ENCODE assay signal across 8 mouse cellular contexts in the genomic region with DNA sequence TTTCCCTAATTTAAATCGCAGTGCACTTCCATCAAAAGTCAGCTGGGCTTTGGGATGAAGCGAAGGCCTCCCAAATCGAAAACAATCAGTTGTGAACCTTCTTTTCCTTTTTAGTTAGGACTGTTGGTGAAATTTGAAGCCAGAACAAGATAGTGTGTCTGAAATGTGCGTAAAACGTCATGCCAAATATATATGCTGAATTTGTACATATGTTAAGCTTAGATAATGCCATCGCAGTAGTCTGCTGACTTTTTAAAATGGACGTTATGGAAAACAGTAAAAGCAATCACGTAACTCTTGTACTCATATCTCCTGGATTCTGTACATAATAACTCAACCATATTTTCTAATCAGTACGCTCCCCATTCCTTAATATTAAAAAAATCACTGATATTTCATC. TPM values are rescaled to one million over a fixed set of nuclear protein-coding genes. Genes with fewer than 3 reads are reported as not detected.
DNase-seq lines count a peak whose midpoint lies in the region; ATAC-seq and TF ChIP-seq lines count a peak whose summit lies in the region.

No protein-coding gene starts in this region.

- H3K4me2 ChIP-seq in CH12.LX (ENCODE audit: insufficient read depth, low read depth, poor library complexity, severe bottlenecking), result peak overlapping the region; percentile 42; the same call in 1 of the 2 replicates
- H3K4me2 ChIP-seq in liver, embryonic 14.5 days (ENCODE audit: low read depth), result peak overlapping the region; percentile 83

- DNase-seq in heart, embryonic 10.5 days (ENCODE audit: low spot score), result no peak
- DNase-seq in heart, adult 11 months, result no peak
- DNase-seq in CH12.LX (ENCODE audit: extremely low read depth), result peak; percentile 13
- no peak for DNase-seq in forebrain, embryonic 10.5 days (ENCODE audit: extremely low spot score, low spot score)
- peak in 2 of 3 experiments; percentile 34 to 42 for DNase-seq in liver, embryonic 14.5 days (ENCODE audit: low read depth in 3 of 3, low spot score in 3 of 3)
- no peak for DNase-seq in layer of hippocampus, postnatal 14 days (ENCODE audit: low spot score in 2 of 2)
- DNase-seq in T-cell, adult 2 months (ENCODE audit: low spot score), result no peak

- H3K27me3 ChIP-seq in heart, embryonic 10.5 days (ENCODE audit: insufficient read depth, poor library complexity, severe bottlenecking), result no peaks in the 10 kb centered on the region
- H3K27me3 ChIP-seq in CH12.LX (replicated peaks), result no peaks in the 10 kb centered on the region
- H3K27me3 ChIP-seq in forebrain, embryonic 10.5 days (ENCODE audit: poor library complexity, severe bottlenecking), result no peaks in the 10 kb centered on the region
- H3K27me3 ChIP-seq in liver, embryonic 14.5 days (ENCODE audit: control insufficient read depth, insufficient read depth, low read length), result no peaks in the 10 kb centered on the region

- H3K36me3 ChIP-seq in heart, embryonic 10.5 days, result peaks cover 17% of the 10 kb centered on the region
- H3K36me3 ChIP-seq in CH12.LX (replicated peaks in 1 of 2; ENCODE audit: control insufficient read depth in 1 of 2, insufficient read depth in 1 of 2, low read length in 1 of 2), result peaks cover 9 to 23% of the 10 kb centered on the region in 2 experiments
- H3K36me3 ChIP-seq in forebrain, embryonic 10.5 days (replicated peaks), result peaks cover 27% of the 10 kb centered on the region
- H3K36me3 ChIP-seq in liver, embryonic 14.5 days (replicated peaks; ENCODE audit: control insufficient read depth, insufficient read depth, low read depth), result peaks cover 22% of the 10 kb centered on the region

- no peak for TF ChIP-seq RAD21 in CH12.LX (IDR thresholded peaks at IDR 0.05; ENCODE audit: low read depth, low read length)

- no peak for TF ChIP-seq EP300 in CH12.LX (IDR thresholded peaks at IDR 0.05; ENCODE audit: low read length)
- peak; percentile 56; the same call in 1 of the 2 replicates for TF ChIP-seq EP300 in liver, embryonic 14.5 days (IDR thresholded peaks at IDR 0.05; ENCODE audit: low read depth)

- no peak for ATAC-seq in liver, embryonic 14.5 days (ENCODE audit: insufficient read depth)
- no peak for ATAC-seq in monocyte, adult 5-6 weeks (replicated peaks; ENCODE audit: insufficient number of reproducible peaks, low FRiP score, low TSS enrichment, poor library complexity, severe bottlenecking)

- no peak for TF ChIP-seq CTCF in CH12.LX (conservative IDR thresholded peaks at IDR 0.05 in 1 of 2, IDR thresholded peaks at IDR 0.05 in 1 of 2; ENCODE audit: low read depth in 2 of 2, low read length in 2 of 2)
- no peak for TF ChIP-seq CTCF in liver, embryonic 14.5 days (IDR thresholded peaks at IDR 0.05; ENCODE audit: low read depth)

- dilution Hi-C loops in CH12.LX (cut with MboI; ENCODE audit: extremely low pct_ligation_motif_present, extremely low pct_unique_long_range_greater_than_20kb, low sequenced_read_pairs), result no loop called here

- in situ Hi-C loops in CH12.LX (cut with MboI; ENCODE audit: low pct_ligation_motif_present, low pct_unique_long_range_greater_than_20kb, low sequenced_read_pairs), result loop anchor here (10.0 kb wide), 1 partner anchor 50 kb away; no protein-coding TSS in a partner anchor

- H3K4me1 ChIP-seq in heart, embryonic 10.5 days, result peaks cover 3% of the 10 kb centered on the region; the same call in 1 of the 2 replicates
- H3K4me1 ChIP-seq in CH12.LX (ENCODE audit: control insufficient read depth in 1 of 2, insufficient read depth in 2 of 2), result peaks cover 0 to 30% of the 10 kb centered on the region in 2 experiments; a peak in 3 of 4 replicates
- H3K4me1 ChIP-seq in forebrain, embryonic 10.5 days, result peaks cover 27% of the 10 kb centered on the region
- H3K4me1 ChIP-seq in liver, embryonic 14.5 days (replicated peaks; ENCODE audit: control insufficient read depth in 2 of 2, insufficient read depth in 2 of 2, low read length in 1 of 2), result peaks cover 6 to 10% of the 10 kb centered on the region in 2 experiments

- H3K79me2 ChIP-seq in CH12.LX (replicated peaks; ENCODE audit: control insufficient read depth, extremely low read depth, insufficient read depth, poor library complexity, severe bottlenecking), result peaks cover 43% of the 10 kb centered on the region

- no peaks in the 10 kb centered on the region for H3K9me3 ChIP-seq in heart, embryonic 10.5 days
- no peaks in the 10 kb centered on the region for H3K9me3 ChIP-seq in CH12.LX (replicated peaks; ENCODE audit: low read length)
- no peaks in the 10 kb centered on the region for H3K9me3 ChIP-seq in forebrain, embryonic 10.5 days
- no peaks in the 10 kb centered on the region for H3K9me3 ChIP-seq in liver, embryonic 14.5 days (ENCODE audit: control insufficient read depth, low read length)

- WGBS in heart, embryonic 10.5 days, result 25% methylated on average over 9 of the region's 9 CpGs
- WGBS in forebrain, embryonic 10.5 days, result 43% methylated on average over 9 of the region's 9 CpGs
- WGBS in liver, embryonic 14.5 days (ENCODE audit: insufficient replicate concordance), result 8% methylated on average over 9 of the region's 9 CpGs

- H3K27ac ChIP-seq in heart, embryonic 10.5 days, result peak overlapping the region; percentile 99
- no peak overlapping the region; the same call in 1 of the 2 replicates for H3K27ac ChIP-seq in CH12.LX (ENCODE audit: insufficient read depth, low read depth)
- H3K27ac ChIP-seq in forebrain, embryonic 10.5 days, result peak overlapping the region; percentile 98
- H3K27ac ChIP-seq in liver, embryonic 14.5 days, result peak overlapping the region; percentile 69

- peak overlapping the region; percentile 98 for H3K4me3 ChIP-seq in heart, embryonic 10.5 days
- peak overlapping the region; percentile 71 to 93 (median 87) for H3K4me3 ChIP-seq in CH12.LX (replicated peaks in 1 of 3; ENCODE audit: low read depth in 2 of 3, low read length in 2 of 3, poor library complexity in 1 of 3)
- peak overlapping the region; percentile 98 for H3K4me3 ChIP-seq in forebrain, embryonic 10.5 days
- peak overlapping the region; percentile 89 to 95 for H3K4me3 ChIP-seq in liver, embryonic 14.5 days (ENCODE audit: insufficient read depth in 1 of 2, low read depth in 2 of 2, low read length in 2 of 2)

- H3K9ac ChIP-seq in CH12.LX (ENCODE audit: insufficient read depth, low read depth), result peak overlapping the region; percentile 97
- H3K9ac ChIP-seq in liver, embryonic 14.5 days (replicated peaks), result peak overlapping the region; percentile 98

- no peak for TF ChIP-seq POLR2A in CH12.LX (IDR thresholded peaks at IDR 0.05; ENCODE audit: low read depth, low read length)

TF ChIP-seq in CH12.LX, 34 proteins besides CTCF, POLR2A, EP300 and RAD21:
- TF ChIP-seq BHLHE40 (IDR thresholded peaks at IDR 0.05; ENCODE audit: low read depth, low read length), result no peak
TF ChIP-seq in CH12.LX: peak in this region for 0.

RNA-seq across cellular contexts. Expression of gene Wapl, which starts 1.2 kb away (rescaled TPM):
- polyA plus RNA-seq in heart, embryonic 10.5 days (2016; fragmentation: Nextera tagmentation; extraction: Ambion mirVana), result 17.5 and 27.1 TPM in 2 replicates
- total RNA-seq in CH12.LX (2012; rRNA removed) (114 and 119 TPM in 2 replicates), CH12.LX (2014; rRNA removed) (77.7 and 89.5 TPM in 2 replicates)
- 79.2 and 90.6 TPM in 2 replicates for polyA plus RNA-seq in CH12.LX (2012; ENCODE audit: insufficient read length, low read depth)
- 25.7 and 26.3 TPM in 2 replicates for polyA plus RNA-seq in forebrain, embryonic 10.5 days (2016; fragmentation: Nextera tagmentation; extraction: Ambion mirVana)
- polyA plus RNA-seq in liver, embryonic 14.5 days (2012; rRNA removed), result 12.1 and 25.2 TPM in 2 replicates
- 25.0 and 28.1 TPM in 2 replicates for polyA plus RNA-seq in liver, embryonic 14.5 days (2014; fragmentation: Nextera tagmentation; extraction: Ambion mirVana)
- total RNA-seq in layer of hippocampus, postnatal 14 days (2021), result 10 to 100 TPM; 46.1 to 47.0 TPM
- total RNA-seq in monocyte, adult 5-6 weeks (2017), result 153 to 163 TPM (median 159 TPM) in 3 replicates

Comparison
In these comparisons a context has a peak if more than half of its experiments do, and no peak if none do; other contexts are left out.
1. DNase-seq: peak in CH12.LX (single experiment) and liver, embryonic 14.5 days (2 of 3); none in heart, embryonic 10.5 days (single experiment), heart, adult 11 months (single experiment), forebrain, embryonic 10.5 days (single experiment), layer of hippocampus, postnatal 14 days (0 of 2) and T-cell, adult 2 months (single experiment).
2. Peak in every context shown above with its lines, with median percentiles within 50 percentile points of each other: H3K4me3 ChIP-seq.